Mouse (Mus musculus) liver, postnatal 0 days (tissue): ENCODE measurements around the gene Ago3. TPM values are rescaled to one million over a fixed set of nuclear protein-coding genes. Genes with fewer than 3 reads are reported as not detected.

ENCODE experiments used
- ATAC-seq: fragments of 200-750 bp; cut with Nextera tagmentation; 2 replicates; pipeline ENCODE4 v1.8.0; 2017; ENCODE audit warnings: mild to moderate bottlenecking, moderate library complexity
- DNase-seq: peaks from one replicate; pipeline ENCODE4 v3.0.0-alpha.2; 2016
- H3K27ac ChIP-seq: fragments of 300-500 bp; sonication (generic); 2 replicates; pipeline ENCODE4 v1.5.1; 2014; ENCODE audit warnings: antibody characterized with exemption, moderate library complexity, mild to moderate bottlenecking, low read depth
- H3K27me3 ChIP-seq: fragments of 300-500 bp; sonication (generic); 2 replicates; pipeline ENCODE4 v1.6.1; 2014; ENCODE audit warnings: low read length, control low read depth, mixed read lengths; ENCODE audit not compliant: insufficient read depth
- H3K36me3 ChIP-seq: fragments of 300-500 bp; sonication (generic); replicated peaks from 2 replicates; pipeline ENCODE4 v1.6.1; 2014; ENCODE audit warnings: mild to moderate bottlenecking, control low read depth, low read length, moderate library complexity, mixed read lengths; ENCODE audit not compliant: insufficient read depth
- H3K4me1 ChIP-seq: fragments of 300-500 bp; sonication (generic); 2 replicates; pipeline ENCODE4 v1.6.1; 2014; ENCODE audit warnings: antibody characterized with exemption, mild to moderate bottlenecking, control low read depth; ENCODE audit not compliant: insufficient read depth
- H3K4me2 ChIP-seq: fragments of 300-500 bp; sonication (generic); 2 replicates; pipeline ENCODE4 v1.6.1; 2014; ENCODE audit warnings: low read depth, mild to moderate bottlenecking, low read length, moderate library complexity, mixed read lengths
- H3K4me3 ChIP-seq: fragments of 300-500 bp; sonication (generic); 2 replicates; pipeline ENCODE4 v1.5.1; 2014; ENCODE audit warnings: low read depth, low read length
- H3K9ac ChIP-seq: fragments of 300-500 bp; sonication (generic); replicated peaks from 2 replicates; pipeline ENCODE4 v1.6.1; 2014; ENCODE audit warnings: mild to moderate bottlenecking, moderate library complexity
- H3K9me3 ChIP-seq: fragments of 300-500 bp; sonication (generic); 2 replicates; pipeline ENCODE4 v1.6.1; 2016; ENCODE audit warnings: mild to moderate bottlenecking, control low read depth, low read length, mixed read lengths
- CTCF ChIP-seq: sonication (generic); IDR thresholded peaks from 2 replicates; pipeline ENCODE4 v1.5.1; 2016; ENCODE audit warnings: antibody characterized with exemption, low read depth
- EP300 ChIP-seq: IDR thresholded peaks from 2 replicates; pipeline ENCODE4 v1.6.1; 2016; ENCODE audit warnings: antibody characterized with exemption, low read depth, mild to moderate bottlenecking
- WGBS: fragments of 180-500 bp; shearing (Covaris S2); extraction: QIAGEN DNeasy Blood & Tissue Kit; methylation state at CpG from one replicate; pipeline ENCODE4 v1.1.7; 2014; ENCODE audit not compliant: insufficient replicate concordance; 5-methylcytosine and 5-hydroxymethylcytosine counted together
- polyA plus RNA-seq: library from polyadenylated mRNA; unstranded; fragments of >200 nt; fragmentation: Nextera tagmentation; extraction: Ambion mirVana; gene quantifications from 2 replicates; pipeline ENCODE4 v1.2.1, GENCODE M21; 2015

Gene Ago3
- polyA plus RNA-seq, 1 experiment from 2014 or later: 5.2 TPM

DNA sequence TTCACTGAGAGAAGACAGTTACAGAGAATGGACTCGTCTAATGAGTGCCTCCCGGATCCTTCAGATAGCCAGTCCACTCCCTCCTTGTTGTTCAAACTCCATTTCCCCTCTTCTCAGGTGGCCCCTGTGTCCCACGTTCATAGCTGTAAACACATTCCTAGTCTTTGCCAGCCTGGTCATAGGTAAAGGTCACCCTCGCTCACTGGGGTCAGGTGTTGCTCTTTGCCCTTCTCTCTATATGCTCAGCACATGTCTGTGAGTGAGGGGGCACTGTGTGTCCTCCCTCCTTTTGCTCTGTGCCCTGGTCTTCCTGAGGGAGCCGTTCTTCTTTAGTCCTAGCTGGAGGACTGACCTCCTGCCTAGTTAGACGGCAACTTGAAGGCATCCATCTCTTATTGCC is 109.5 kb downstream of the Ago3 start:
- Histone ChIP-seq H3K36me3 (peaks cover 25% of the 10 kb centered on the region), H3K27me3 (peaks cover 2% of the 10 kb centered on the region; the same call in 1 of the 2 replicates), H3K4me1 (0 out of 2 replicates have a peak, but pooled peaks cover 4% of the 10 kb centered on the region), H3K27ac (peak overlapping the region; percentile 86), H3K4me3 (no peak overlapping the region), H3K9ac (no peak overlapping the region; the same call in 1 of the 2 replicates), H3K4me2 (peak overlapping the region; percentile 87; the same call in 1 of the 2 replicates), H3K9me3 (no peaks in the 10 kb centered on the region)
- peak; percentile 63 for ATAC-seq
- 74% methylated on average over 6 of the region's 6 CpGs for WGBS
- TF ChIP-seq EP300: no peak
- TF ChIP-seq CTCF: no peak
- DNase-seq: no peak

GRCm38 (mm10) chr4:126316443-126317040 is 112.8 kb downstream of the Ago3 start:
- Histone ChIP-seq H3K9me3 (no peaks in the 10 kb centered on the region), H3K4me3 (no peak overlapping the region), H3K27ac (no peak overlapping the region), H3K9ac (no peak overlapping the region), H3K36me3 (peaks cover 25% of the 10 kb centered on the region), H3K4me2 (no peak overlapping the region), H3K27me3 (no peaks in the 10 kb centered on the region), H3K4me1 (0 out of 2 replicates have a peak, but pooled peaks cover 4% of the 10 kb centered on the region)
- ATAC-seq (no peak), DNase-seq (no peak)
- 88% methylated on average over 13 of the region's 13 CpGs for WGBS
- TF ChIP-seq CTCF (no peak), EP300 (no peak)

GRCm38 (mm10) chr4:126315931-126316330 is 113.4 kb downstream of the Ago3 start:
- no peak overlapping the region for H3K9ac ChIP-seq
- H3K36me3 ChIP-seq: peaks cover 25% of the 10 kb centered on the region
- no peaks in the 10 kb centered on the region for H3K9me3 ChIP-seq
- ATAC-seq (no peak), DNase-seq (no peak)
- H3K4me2 ChIP-seq: no peak overlapping the region
- H3K27me3 ChIP-seq: no peaks in the 10 kb centered on the region
- H3K4me1 ChIP-seq: 0 out of 2 replicates have a peak, but pooled peaks cover 4% of the 10 kb centered on the region
- WGBS: 65% methylated on average over 5 of the region's 5 CpGs
- H3K27ac ChIP-seq: no peak overlapping the region
- no peak for TF ChIP-seq CTCF
- TF ChIP-seq EP300: no peak
- no peak overlapping the region for H3K4me3 ChIP-seq

- peaks cover 4% of the 10 kb centered on the region for H3K4me1 ChIP-seq
- no peak overlapping the region for H3K4me2 ChIP-seq
- ATAC-seq: no peak
- TF ChIP-seq EP300 (no peak), CTCF (no peak)
- no peaks in the 10 kb centered on the region for H3K9me3 ChIP-seq
- H3K27me3 ChIP-seq: no peaks in the 10 kb centered on the region
- no peak overlapping the region for H3K4me3 ChIP-seq
- 72% methylated on average over 10 of the region's 10 CpGs for WGBS
- H3K36me3 ChIP-seq: peaks cover 25% of the 10 kb centered on the region
- H3K9ac ChIP-seq: no peak overlapping the region
- no peak for DNase-seq
- no peak overlapping the region for H3K27ac ChIP-seq
These were observed 115.0 kb downstream of the Ago3 start for GRCm38 (mm10) chr4:126314393-126314792.

DNA sequence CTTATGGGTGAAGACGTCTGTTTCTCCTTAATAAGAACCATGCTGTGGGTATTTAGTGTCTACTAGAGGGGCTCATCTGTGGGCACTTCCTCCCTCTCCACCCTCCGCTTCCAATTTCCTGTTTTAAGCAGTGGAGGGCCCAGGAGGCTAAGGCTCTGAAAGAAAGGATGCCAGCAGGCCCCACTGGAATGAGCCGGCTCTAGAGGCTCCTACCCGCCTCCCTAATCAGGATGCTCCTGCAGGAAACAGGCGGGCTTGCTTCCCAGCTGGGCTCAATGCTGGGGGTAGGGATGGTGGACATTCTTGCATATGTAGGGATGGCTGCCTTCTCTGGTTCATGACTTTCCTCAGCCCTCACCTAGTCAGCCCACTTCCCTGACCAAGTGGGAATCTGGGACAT is 116.2 kb downstream of the Ago3 start:
- H3K36me3 ChIP-seq: peaks cover 23% of the 10 kb centered on the region
- no peak overlapping the region for H3K9ac ChIP-seq
- no peak overlapping the region for H3K27ac ChIP-seq
- no peak for TF ChIP-seq EP300
- no peak for TF ChIP-seq CTCF
- no peaks in the 10 kb centered on the region for H3K9me3 ChIP-seq
- DNase-seq (no peak), ATAC-seq (no peak)
- H3K4me1 ChIP-seq: peaks cover 4% of the 10 kb centered on the region
- 55% methylated on average over 5 of the region's 5 CpGs for WGBS
- H3K4me3 ChIP-seq: no peak overlapping the region
- no peak overlapping the region for H3K4me2 ChIP-seq
- no peaks in the 10 kb centered on the region for H3K27me3 ChIP-seq

- TF ChIP-seq EP300 (no peak), CTCF (no peak)
- H3K9ac ChIP-seq: no peak overlapping the region
- H3K27me3 ChIP-seq: no peaks in the 10 kb centered on the region
- H3K4me1 ChIP-seq: peaks cover 4% of the 10 kb centered on the region
- ATAC-seq: no peak
- H3K4me3 ChIP-seq: no peak overlapping the region
- 87% methylated on average over 16 of the region's 16 CpGs for WGBS
- no peak overlapping the region for H3K27ac ChIP-seq
- peaks cover 8% of the 10 kb centered on the region for H3K36me3 ChIP-seq
- H3K9me3 ChIP-seq: no peaks in the 10 kb centered on the region
- DNase-seq: no peak
- no peak overlapping the region for H3K4me2 ChIP-seq
These were observed 117.7 kb downstream of the Ago3 start for GRCm38 (mm10) chr4:126311566-126312200.
